Mouse (Mus musculus) MEL (cell line): ENCODE data around the gene Igdcc3. TPM values are rescaled to one million over a fixed set of nuclear protein-coding genes. Genes with fewer than 3 reads are reported as not detected.

Experiments used
- DNase-seq: peaks from one replicate; pipeline ENCODE4 v3.0.0; 2011; ENCODE audit warnings: low read depth, low spot score
- H3K27ac ChIP-seq: 2 replicates; pipeline ENCODE4 v1.5.1; 2012; ENCODE audit warnings: low read depth, mild to moderate bottlenecking, control low read depth, low read length, moderate library complexity; ENCODE audit not compliant: control insufficient read depth
- H3K27me3 ChIP-seq, 2 experiments: fragments of 150-350 bp in 1 of 2; sonication (generic) in 1 of 2; 2 replicates each; pipeline ENCODE4 v1.6.1; 2012; ENCODE audit warnings: low read length in 2 of 2, mild to moderate bottlenecking in 2 of 2, improper control_type of control experiment in 1 of 2, moderate library complexity in 1 of 2; ENCODE audit not compliant: insufficient read depth in 2 of 2, control insufficient read depth in 1 of 2
- H3K36me3 ChIP-seq, 2 experiments: 2 replicates each; pipeline ENCODE4 v1.6.1; 2012 to 2014; ENCODE audit warnings: low read length in 2 of 2, improper control_type of control experiment in 1 of 2, inconsistent platforms in 1 of 2, mild to moderate bottlenecking in 1 of 2; ENCODE audit not compliant: insufficient read depth in 2 of 2, control insufficient read depth in 1 of 2
- H3K4me1 ChIP-seq, 2 experiments: fragments of 150-350 bp in 1 of 2; sonication (generic) in 1 of 2; 2 replicates each; pipeline ENCODE4 v1.6.1; 2012; ENCODE audit warnings: low read length in 2 of 2, improper control_type of control experiment in 1 of 2, mild to moderate bottlenecking in 1 of 2; ENCODE audit not compliant: insufficient read depth in 2 of 2, control insufficient read depth in 1 of 2
- H3K4me3 ChIP-seq, 2 experiments: fragments of 150-350 bp in 1 of 2; sonication (generic) in 1 of 2; 2 replicates each; pipeline ENCODE4 v1.5.1; 2012; ENCODE audit warnings: low read depth in 2 of 2, low read length in 2 of 2, mild to moderate bottlenecking in 2 of 2, moderate library complexity in 2 of 2, control low read depth in 1 of 2, improper control_type of control experiment in 1 of 2; ENCODE audit not compliant: control insufficient read depth in 1 of 2, insufficient read depth in 1 of 2
- H3K79me2 ChIP-seq: 2 replicates; pipeline ENCODE4 v1.6.1; 2012; ENCODE audit warnings: mild to moderate bottlenecking, low read length, moderate library complexity; ENCODE audit not compliant: control insufficient read depth, poor library complexity, insufficient read depth
- H3K9ac ChIP-seq: 2 replicates; pipeline ENCODE4 v1.6.1; 2012; ENCODE audit warnings: low read depth, mild to moderate bottlenecking, control low read depth, low read length, moderate library complexity; ENCODE audit not compliant: control insufficient read depth, poor library complexity, severe bottlenecking
- H3K9me3 ChIP-seq: fragments of 150-350 bp; sonication (generic); replicated peaks from 2 replicates; pipeline ENCODE4 v1.6.1; 2012; ENCODE audit warnings: mild to moderate bottlenecking, low read length, improper control_type of control experiment, moderate library complexity; ENCODE audit not compliant: insufficient read depth
- CTCF ChIP-seq, 3 experiments: IDR thresholded peaks in 2 of 3; conservative IDR thresholded peaks in 1 of 3; 2 replicates each; pipeline ENCODE4 v1.5.1; 2011 to 2012; ENCODE audit warnings: low read length in 3 of 3, low read depth in 2 of 3, mild to moderate bottlenecking in 2 of 3, improper control_type of control experiment in 1 of 3, inconsistent platforms in 1 of 3, mixed read lengths in 1 of 3, moderate library complexity in 1 of 3; ENCODE audit not compliant: control insufficient read depth in 1 of 3, insufficient read depth in 1 of 3, poor library complexity in 1 of 3, severe bottlenecking in 1 of 3
- ELF1 ChIP-seq: IDR thresholded peaks from 2 replicates; pipeline ENCODE4 v1.6.1; 2014; ENCODE audit warnings: low read depth, mild to moderate bottlenecking, inconsistent platforms, low read length, improper control_type of control experiment, moderate library complexity
- EP300 ChIP-seq, 2 experiments: IDR thresholded peaks; 2 replicates each; pipeline ENCODE4 v1.6.1; 2011; ENCODE audit warnings: improper control_type of control experiment in 2 of 2, low read length in 2 of 2, low read depth in 1 of 2, mild to moderate bottlenecking in 1 of 2
- ETS1 ChIP-seq: IDR thresholded peaks from 2 replicates; pipeline ENCODE4 v1.6.1; 2012; ENCODE audit warnings: low read depth, mild to moderate bottlenecking, inconsistent platforms, low read length, improper control_type of control experiment, moderate library complexity
- GABPA ChIP-seq: IDR thresholded peaks from 2 replicates; pipeline ENCODE4 v1.6.1; 2012; ENCODE audit warnings: low read depth, mild to moderate bottlenecking, inconsistent platforms, low read length, improper control_type of control experiment, moderate library complexity
- GATA1 ChIP-seq: IDR thresholded peaks from 2 replicates; pipeline ENCODE4 v1.6.1; 2011; ENCODE audit warnings: low read depth, low read length, improper control_type of control experiment
- HCFC1 ChIP-seq: IDR thresholded peaks from 2 replicates; pipeline ENCODE4 v1.6.1; 2012; ENCODE audit warnings: low read depth, mild to moderate bottlenecking, inconsistent platforms, low read length, improper control_type of control experiment, moderate library complexity
- MEF2A ChIP-seq: IDR thresholded peaks from 2 replicates; pipeline ENCODE4 v1.6.1; 2014; ENCODE audit warnings: low read depth, mild to moderate bottlenecking, inconsistent platforms, low read length, improper control_type of control experiment; ENCODE audit not compliant: poor library complexity, insufficient replicate concordance, severe bottlenecking; ENCODE audit errors: extremely low read depth
- MYB ChIP-seq: IDR thresholded peaks from 2 replicates; pipeline ENCODE4 v1.6.1; 2011; ENCODE audit warnings: mild to moderate bottlenecking, low read depth, low read length, improper control_type of control experiment
- NRF1 ChIP-seq: IDR thresholded peaks from 2 replicates; pipeline ENCODE4 v1.6.1; 2014; ENCODE audit warnings: low read depth, mild to moderate bottlenecking, inconsistent platforms, low read length, improper control_type of control experiment, moderate library complexity; ENCODE audit not compliant: poor library complexity, insufficient read depth, severe bottlenecking
- POLR2AphosphoS5 ChIP-seq: IDR thresholded peaks from 2 replicates; pipeline ENCODE4 v1.6.1; 2012; ENCODE audit warnings: low read depth, borderline replicate concordance, mild to moderate bottlenecking, inconsistent platforms, low read length, moderate library complexity, mixed read lengths
- RAD21 ChIP-seq: IDR thresholded peaks from 2 replicates; pipeline ENCODE4 v1.6.1; 2011; ENCODE audit warnings: mild to moderate bottlenecking, low read depth, low read length, improper control_type of control experiment
- SIN3A ChIP-seq: IDR thresholded peaks from 2 replicates; pipeline ENCODE4 v1.6.1; 2012; ENCODE audit warnings: low read length, improper control_type of control experiment, inconsistent platforms
- SMC3 ChIP-seq: IDR thresholded peaks from 2 replicates; pipeline ENCODE4 v1.6.1; 2011; ENCODE audit warnings: low read depth, low read length, improper control_type of control experiment
- TAL1 ChIP-seq: IDR thresholded peaks from 2 replicates; pipeline ENCODE4 v1.6.1; 2012; ENCODE audit warnings: mild to moderate bottlenecking, inconsistent platforms, low read length, moderate library complexity, mixed read lengths
- UBTF ChIP-seq: IDR thresholded peaks from 2 replicates; pipeline ENCODE4 v1.6.1; 2012; ENCODE audit warnings: low read depth, mild to moderate bottlenecking, inconsistent platforms, low read length, improper control_type of control experiment, moderate library complexity, borderline replicate concordance; ENCODE audit not compliant: insufficient read depth
- USF1 ChIP-seq: IDR thresholded peaks from 2 replicates; pipeline ENCODE4 v1.6.1; 2014; ENCODE audit warnings: low read depth, mild to moderate bottlenecking, inconsistent platforms, low read length, improper control_type of control experiment, moderate library complexity
- USF2 ChIP-seq, 2 experiments: IDR thresholded peaks; 2 replicates each; pipeline ENCODE4 v1.6.1; 2011 to 2012; ENCODE audit warnings: improper control_type of control experiment in 2 of 2, low read length in 2 of 2, borderline replicate concordance in 1 of 2, inconsistent platforms in 1 of 2, low read depth in 1 of 2, mild to moderate bottlenecking in 1 of 2; ENCODE audit not compliant: insufficient read depth in 1 of 2
- ZC3H11A ChIP-seq: IDR thresholded peaks from 2 replicates; pipeline ENCODE4 v1.6.1; 2012; ENCODE audit warnings: low read depth, mild to moderate bottlenecking, inconsistent platforms, low read length, improper control_type of control experiment
- ZKSCAN1 ChIP-seq: IDR thresholded peaks from 2 replicates; pipeline ENCODE4 v1.6.1; 2012; ENCODE audit warnings: low read depth, mild to moderate bottlenecking, inconsistent platforms, low read length, improper control_type of control experiment, moderate library complexity
- ZMIZ1 ChIP-seq: IDR thresholded peaks from 2 replicates; pipeline ENCODE4 v1.6.1; 2012; ENCODE audit warnings: low read depth, mild to moderate bottlenecking, inconsistent platforms, low read length, improper control_type of control experiment, moderate library complexity
- ZNF384 ChIP-seq: IDR thresholded peaks from 2 replicates; pipeline ENCODE4 v1.6.1; 2012; ENCODE audit warnings: low read depth, mild to moderate bottlenecking, inconsistent platforms, low read length, improper control_type of control experiment
- polyA plus RNA-seq, 2 experiments: library from polyadenylated mRNA; stranded (reverse) in 1 of 2; unstranded in 1 of 2; fragments of >175 nt in 1 of 2; fragments of >200 nt in 1 of 2; gene quantifications; 2 replicates each; pipeline versions ENCODE4 v1.2.1 to v1.2.4; 2012; ENCODE audit warnings: low replicate concordance in 2 of 2, low read depth in 1 of 2; ENCODE audit not compliant: insufficient read length in 2 of 2, insufficient read depth in 1 of 2, missing spikeins in 1 of 2
- total RNA-seq: library from RNA; depleted of rRNA; stranded (reverse); fragments of 300-350 nt; gene quantifications from 2 replicates; pipeline ENCODE4 v1.2.3, GENCODE M21; 2012

The Igdcc3 gene
- total and polyA plus RNA-seq, 3 experiments = not detected

DNA sequence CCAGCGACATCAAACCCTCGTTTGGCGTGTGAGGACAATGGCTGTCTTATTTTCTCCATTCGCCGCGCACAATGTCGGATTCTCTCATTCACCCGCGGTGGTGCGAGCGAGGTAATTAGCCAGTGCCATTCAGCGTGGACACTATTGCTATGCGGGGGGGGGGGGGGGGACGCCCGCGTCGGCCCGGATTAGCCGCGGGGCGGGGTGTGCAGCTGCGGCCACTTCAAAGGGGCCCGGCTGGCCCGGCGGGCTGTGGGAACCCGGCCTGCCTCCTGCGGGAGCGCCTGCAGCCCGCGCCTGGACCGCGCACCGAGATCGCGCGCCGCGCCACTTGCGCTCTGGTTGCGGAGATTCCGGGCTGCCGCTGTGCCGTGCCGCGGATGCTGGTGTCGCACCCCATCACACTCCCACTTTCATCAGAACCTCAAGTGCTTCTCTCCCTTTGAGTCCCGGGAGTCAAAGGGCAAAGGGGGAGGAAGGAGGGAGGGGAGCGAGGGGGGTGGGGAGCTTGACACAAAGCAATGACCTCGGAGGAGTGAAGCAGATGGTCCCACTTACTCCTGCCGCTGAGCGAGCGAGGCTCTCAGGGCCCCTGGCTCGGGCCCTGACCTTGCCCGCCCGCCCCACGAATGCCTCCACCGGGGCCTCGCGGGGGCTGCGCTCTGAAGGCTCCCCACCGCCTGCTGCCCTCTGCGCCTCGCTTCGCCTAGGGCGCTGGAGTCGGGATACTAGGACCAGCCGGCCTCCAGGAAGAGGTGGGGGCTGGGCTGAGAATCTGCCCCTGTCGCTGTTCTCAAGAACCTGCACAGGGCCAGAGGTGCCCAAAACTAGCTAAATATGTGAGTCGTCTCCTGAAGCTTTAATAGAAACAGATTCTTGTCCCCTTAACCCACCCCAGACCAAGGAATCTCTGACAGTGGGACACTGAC lies 22.0 kb downstream of the Igdcc3 start:
- Histone ChIP-seq H3K9me3 (no peaks in the 10 kb centered on the region), H3K9ac (no peak overlapping the region), H3K27ac (no peak overlapping the region), H3K4me3 (no peak overlapping the region), H3K4me1 (no peaks in the 10 kb centered on the region), H3K36me3 (no peaks in the 10 kb centered on the region), H3K79me2 (no peaks in the 10 kb centered on the region), H3K27me3 (peaks cover 0 to 3% of the 10 kb centered on the region in 2 experiments)
- no peak for DNase-seq
- TF ChIP-seq USF1 = no peak
- no peak for TF ChIP-seq EP300 (IDR thresholded peaks at IDR 0.05; ENCODE audit: low read depth in 1 of 2, low read length in 2 of 2)
- no peak for TF ChIP-seq CTCF (IDR thresholded peaks at IDR 0.05 in 2 of 3, conservative IDR thresholded peaks at IDR 0.05 in 1 of 3; ENCODE audit: control insufficient read depth in 1 of 3, insufficient read depth in 1 of 3, low read depth in 2 of 3, low read length in 3 of 3, poor library complexity in 1 of 3, severe bottlenecking in 1 of 3)
- TF ChIP-seq ZKSCAN1 = no peak
- TF ChIP-seq POLR2AphosphoS5 = no peak
- no peak for TF ChIP-seq HCFC1
- no peak for TF ChIP-seq ZMIZ1
- TF ChIP-seq RAD21 = no peak
- no peak for TF ChIP-seq ZNF384
- no peak for TF ChIP-seq ELF1
- no peak for TF ChIP-seq GABPA
- no peak for TF ChIP-seq ETS1
- TF ChIP-seq GATA1 = no peak
- no peak for TF ChIP-seq UBTF
- no peak for TF ChIP-seq NRF1
- no peak for TF ChIP-seq USF2 (IDR thresholded peaks at IDR 0.05; ENCODE audit: borderline replicate concordance in 1 of 2, insufficient read depth in 1 of 2, low read depth in 1 of 2, low read length in 2 of 2)
- TF ChIP-seq TAL1 = no peak
- TF ChIP-seq MYB = no peak

DNA sequence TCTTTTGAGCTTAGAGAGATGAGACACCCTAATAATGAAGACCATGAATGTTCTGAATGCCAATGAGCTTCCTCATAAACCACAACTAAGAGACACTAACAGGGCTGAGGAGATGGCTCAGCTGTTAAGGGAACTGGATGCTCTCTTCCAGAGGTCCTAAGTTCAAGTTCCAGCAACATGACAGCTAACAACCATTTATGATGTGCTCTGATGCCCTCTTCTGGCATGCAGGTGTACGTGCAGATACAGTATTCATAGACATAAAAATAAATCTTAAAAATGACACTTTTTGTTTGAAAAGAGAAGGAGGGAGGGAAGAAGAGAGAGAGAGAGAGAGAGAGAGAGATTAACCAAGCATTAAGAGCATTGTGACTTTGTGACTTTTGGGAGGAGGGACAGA lies 23.9 kb downstream of the Igdcc3 start:
- Histone ChIP-seq H3K4me1 (no peaks in the 10 kb centered on the region), H3K27ac (no peak overlapping the region), H3K9me3 (no peaks in the 10 kb centered on the region), H3K36me3 (no peaks in the 10 kb centered on the region), H3K27me3 (peaks cover 0 to 1% of the 10 kb centered on the region in 2 experiments; a peak in 3 of 4 replicates), H3K4me3 (no peak overlapping the region), H3K9ac (no peak overlapping the region), H3K79me2 (no peaks in the 10 kb centered on the region)
- peak; percentile 60 for DNase-seq
- TF ChIP-seq CTCF (IDR thresholded peaks at IDR 0.05 in 2 of 3, conservative IDR thresholded peaks at IDR 0.05 in 1 of 3; ENCODE audit: control insufficient read depth in 1 of 3, insufficient read depth in 1 of 3, low read depth in 2 of 3, low read length in 3 of 3, poor library complexity in 1 of 3, severe bottlenecking in 1 of 3) (peak; percentile 41 to 64 (median 47)), ZC3H11A (peak; percentile 46), RAD21 (peak; percentile 59), SMC3 (peak; percentile 54), MEF2A (no peak), SIN3A (no peak)
